Mouse (Mus musculus) MEL (cell line): ENCODE measurements around the gene Hist1h1c.
A peak's percentile ranks its signal among the peaks of the same experiment; 100 is the strongest.

Experiments used
- CTCF ChIP-seq, 3 experiments: IDR thresholded peaks in 2 of 3; conservative IDR thresholded peaks in 1 of 3; 2 replicates each; pipeline ENCODE4 v1.5.1; 2011 to 2012; ENCODE audit warnings: low read length in 3 of 3, low read depth in 2 of 3, mild to moderate bottlenecking in 2 of 3, improper control_type of control experiment in 1 of 3, inconsistent platforms in 1 of 3, mixed read lengths in 1 of 3, moderate library complexity in 1 of 3; ENCODE audit not compliant: control insufficient read depth in 1 of 3, insufficient read depth in 1 of 3, poor library complexity in 1 of 3, severe bottlenecking in 1 of 3
- GABPA ChIP-seq: IDR thresholded peaks from 2 replicates; pipeline ENCODE4 v1.6.1; 2012; ENCODE audit warnings: low read depth, mild to moderate bottlenecking, inconsistent platforms, low read length, improper control_type of control experiment, moderate library complexity
- MAFK ChIP-seq: IDR thresholded peaks from 2 replicates; pipeline ENCODE4 v1.6.1; 2011; ENCODE audit warnings: low read depth, mild to moderate bottlenecking, low read length, improper control_type of control experiment, borderline replicate concordance
- MAX ChIP-seq: IDR thresholded peaks from 2 replicates; pipeline ENCODE4 v1.6.1; 2011; ENCODE audit warnings: low read length, improper control_type of control experiment
- MEF2A ChIP-seq: IDR thresholded peaks from 2 replicates; pipeline ENCODE4 v1.6.1; 2014; ENCODE audit warnings: low read depth, mild to moderate bottlenecking, inconsistent platforms, low read length, improper control_type of control experiment; ENCODE audit not compliant: poor library complexity, insufficient replicate concordance, severe bottlenecking; ENCODE audit errors: extremely low read depth
- NELFE ChIP-seq: IDR thresholded peaks from 2 replicates; pipeline ENCODE4 v1.6.1; 2011; ENCODE audit warnings: low read depth, low read length, improper control_type of control experiment
- POLR2A ChIP-seq, 2 experiments: IDR thresholded peaks; 2 replicates each; pipeline ENCODE4 v1.6.1; 2011 to 2012; ENCODE audit warnings: low read length in 2 of 2, mild to moderate bottlenecking in 2 of 2, control low read depth in 1 of 2, improper control_type of control experiment in 1 of 2, low read depth in 1 of 2, moderate library complexity in 1 of 2; ENCODE audit not compliant: control insufficient read depth in 1 of 2, insufficient read depth in 1 of 2, poor library complexity in 1 of 2
- RAD21 ChIP-seq: IDR thresholded peaks from 2 replicates; pipeline ENCODE4 v1.6.1; 2011; ENCODE audit warnings: mild to moderate bottlenecking, low read depth, low read length, improper control_type of control experiment
- TAL1 ChIP-seq: IDR thresholded peaks from 2 replicates; pipeline ENCODE4 v1.6.1; 2012; ENCODE audit warnings: mild to moderate bottlenecking, inconsistent platforms, low read length, moderate library complexity, mixed read lengths
- TCF12 ChIP-seq: IDR thresholded peaks from 2 replicates; pipeline ENCODE4 v1.6.1; 2014; ENCODE audit warnings: low read depth, mild to moderate bottlenecking, inconsistent platforms, low read length, improper control_type of control experiment, moderate library complexity
- USF1 ChIP-seq: IDR thresholded peaks from 2 replicates; pipeline ENCODE4 v1.6.1; 2014; ENCODE audit warnings: low read depth, mild to moderate bottlenecking, inconsistent platforms, low read length, improper control_type of control experiment, moderate library complexity
- ZNF384 ChIP-seq: IDR thresholded peaks from 2 replicates; pipeline ENCODE4 v1.6.1; 2012; ENCODE audit warnings: low read depth, mild to moderate bottlenecking, inconsistent platforms, low read length, improper control_type of control experiment

- TF ChIP-seq CTCF (IDR thresholded peaks at IDR 0.05 in 2 of 3, conservative IDR thresholded peaks at IDR 0.05 in 1 of 3; ENCODE audit: control insufficient read depth in 1 of 3, insufficient read depth in 1 of 3, low read depth in 2 of 3, low read length in 3 of 3, poor library complexity in 1 of 3, severe bottlenecking in 1 of 3): peak in 1 of 3 experiments; percentile 31; a peak in 2 of 6 replicates
- TF ChIP-seq USF1: no peak
- TF ChIP-seq TCF12: no peak
- no peak for TF ChIP-seq ZNF384
- TF ChIP-seq RAD21: no peak
- TF ChIP-seq POLR2A (IDR thresholded peaks at IDR 0.05; ENCODE audit: control insufficient read depth in 1 of 2, insufficient read depth in 1 of 2, low read depth in 1 of 2, low read length in 2 of 2, poor library complexity in 1 of 2): peak; percentile 79 to 99
- TF ChIP-seq MAFK: no peak
- TF ChIP-seq MAX: no peak
- no peak for TF ChIP-seq NELFE
- TF ChIP-seq GABPA: no peak
- no peak for TF ChIP-seq TAL1
- no peak for TF ChIP-seq MEF2A
These were observed at the start of gene Hist1h1c for GRCm38 (mm10) chr13:23738677-23739068.
